Mouse (Mus musculus): Measurements from ENCODE around the gene Snx19. TPM values are rescaled to one million over a fixed set of nuclear protein-coding genes. Genes with fewer than 3 reads are reported as not detected.
A peak's percentile ranks its signal among the peaks of the same experiment; 100 is the strongest.

Gene Snx19
- 27.4 and 35.1 TPM in 2 replicates for polyA plus RNA-seq (2014; fragmentation: Nextera tagmentation; extraction: Ambion mirVana)

DNA sequence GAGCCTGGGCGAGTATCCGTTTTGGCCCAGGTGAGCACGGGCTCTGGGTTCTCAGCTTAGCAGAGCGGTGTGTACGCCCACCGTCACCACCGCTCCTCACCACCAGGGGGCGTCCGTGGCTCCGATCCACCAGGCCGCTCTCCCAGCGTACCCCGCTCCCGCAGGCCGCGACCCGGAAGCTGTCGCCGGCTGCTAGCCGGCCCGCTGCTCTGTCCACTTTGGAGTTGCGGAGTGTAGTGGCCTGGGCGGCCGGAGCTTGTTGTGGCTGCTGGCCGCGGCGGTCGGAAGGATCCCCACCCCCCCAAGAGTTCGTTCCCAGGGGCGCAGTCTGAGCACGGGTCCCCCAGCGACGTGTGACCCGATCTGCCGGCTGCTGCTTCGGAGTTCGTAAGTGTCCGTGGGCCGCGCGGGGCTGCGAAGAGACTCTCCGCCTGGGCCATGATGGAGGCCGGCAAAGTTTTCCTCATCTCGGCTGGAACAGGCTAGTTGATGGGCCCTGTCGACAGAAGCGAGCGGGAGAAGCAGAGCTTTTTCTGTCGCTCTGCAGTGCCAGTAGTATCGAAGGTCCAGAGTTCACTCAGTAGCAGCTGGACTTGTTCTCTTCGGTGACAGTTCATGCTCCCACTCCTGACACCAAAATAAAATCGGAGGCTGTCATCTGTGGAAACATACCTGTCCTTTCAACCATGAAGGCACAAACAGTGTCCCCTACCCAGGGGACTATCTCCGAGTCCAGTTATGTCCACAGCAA lies at the start of gene Snx19:
Snx19 (plus strand) TSS at position 227 of the 751 bp plus-strand sequence.
- Histone ChIP-seq H3K9me3 (ENCODE audit: control insufficient read depth, low read length) (no peaks in the 10 kb centered on the region), H3K27me3 (ENCODE audit: control insufficient read depth, insufficient read depth, low read length) (no peaks in the 10 kb centered on the region), H3K4me1 (ENCODE audit: control insufficient read depth, insufficient read depth, low read length) (peaks cover 34% of the 10 kb centered on the region), H3K27ac (ENCODE audit: low read depth, low read length) (no peak within 1 kb of the TSS), H3K9ac (replicated peaks; ENCODE audit: low read depth, low read length) (peak within 1 kb of the TSS; percentile 80), H3K4me3 (ENCODE audit: low read depth, low read length) (peak within 1 kb of the TSS; percentile 78), H3K4me2 (ENCODE audit: low read depth, low read length) (peak within 1 kb of the TSS; percentile 65), H3K36me3 (ENCODE audit: control insufficient read depth, insufficient read depth, low read length) (0 out of 2 replicates have a peak, but pooled peaks cover 2% of the 10 kb centered on the region)
- peak; percentile 96 for ATAC-seq (ENCODE audit: low read depth)
- 2% methylated on average over 53 of the region's 53 CpGs for WGBS

DNA sequence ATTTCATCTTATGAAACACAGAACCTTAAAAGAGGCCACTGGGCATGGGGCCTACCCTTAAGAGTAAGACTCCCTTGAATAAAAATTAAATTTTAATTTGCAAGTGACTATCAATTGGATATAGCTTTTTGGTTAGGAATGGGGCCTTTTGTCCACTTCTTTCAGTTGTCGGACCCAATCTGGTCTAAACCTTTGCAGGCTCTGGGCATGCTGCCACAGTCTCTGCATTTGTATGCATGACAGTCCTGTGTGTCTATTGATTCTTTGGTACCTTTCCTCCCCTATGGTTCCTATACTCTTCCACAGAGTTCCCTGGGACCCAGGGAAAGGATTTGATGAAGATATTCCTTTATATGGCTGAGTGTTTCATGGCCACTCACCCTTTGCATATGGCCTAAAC lies 26.1 kb upstream of the Snx19 start:
- WGBS: 71% methylated on average over 1 of the region's 1 CpGs
- no peaks in the 10 kb centered on the region for H3K36me3 ChIP-seq (ENCODE audit: control insufficient read depth, insufficient read depth, low read length)
- no peaks in the 10 kb centered on the region for H3K9me3 ChIP-seq (ENCODE audit: control insufficient read depth, low read length)
- H3K4me3 ChIP-seq (ENCODE audit: low read depth, low read length): no peak overlapping the region
- H3K9ac ChIP-seq (replicated peaks; ENCODE audit: low read depth, low read length): no peak overlapping the region
- ATAC-seq (ENCODE audit: low read depth): no peak
- no peak overlapping the region for H3K27ac ChIP-seq (ENCODE audit: low read depth, low read length)
- no peak overlapping the region for H3K4me2 ChIP-seq (ENCODE audit: low read depth, low read length)
- no peaks in the 10 kb centered on the region for H3K4me1 ChIP-seq (ENCODE audit: control insufficient read depth, insufficient read depth, low read length)
- H3K27me3 ChIP-seq (ENCODE audit: control insufficient read depth, insufficient read depth, low read length): no peaks in the 10 kb centered on the region

DNA sequence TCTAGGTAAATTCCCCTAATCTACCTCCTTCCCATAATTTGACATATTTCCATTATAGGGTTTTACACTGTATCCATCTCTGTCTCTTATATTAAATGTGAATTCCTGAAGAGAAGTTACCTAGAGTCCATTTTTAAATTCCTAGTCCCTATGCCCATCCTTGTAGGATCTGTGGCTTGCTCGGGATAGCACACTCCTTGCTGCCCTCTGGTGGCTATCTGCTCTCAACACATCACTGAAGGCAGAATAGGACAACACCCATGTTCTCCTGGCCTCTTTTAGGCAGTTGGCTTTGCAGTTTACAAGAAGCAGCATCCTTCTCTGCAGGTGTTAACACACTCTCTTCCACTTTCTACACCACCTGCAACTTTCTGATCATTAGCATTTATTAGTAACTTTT lies 4.0 kb upstream of the Snx19 start:
- H3K9me3 ChIP-seq (ENCODE audit: control insufficient read depth, low read length): no peaks in the 10 kb centered on the region
- no peak overlapping the region for H3K4me2 ChIP-seq (ENCODE audit: low read depth, low read length)
- WGBS: 0% methylated on average over 1 of the region's 1 CpGs
- H3K27me3 ChIP-seq (ENCODE audit: control insufficient read depth, insufficient read depth, low read length): no peaks in the 10 kb centered on the region
- no peak overlapping the region for H3K27ac ChIP-seq (ENCODE audit: low read depth, low read length)
- no peak for ATAC-seq (ENCODE audit: low read depth)
- H3K4me1 ChIP-seq (ENCODE audit: control insufficient read depth, insufficient read depth, low read length): peaks cover 5% of the 10 kb centered on the region
- H3K4me3 ChIP-seq (ENCODE audit: low read depth, low read length): no peak overlapping the region
- H3K36me3 ChIP-seq (ENCODE audit: control insufficient read depth, insufficient read depth, low read length): no peaks in the 10 kb centered on the region
- H3K9ac ChIP-seq (replicated peaks; ENCODE audit: low read depth, low read length): no peak overlapping the region

DNA sequence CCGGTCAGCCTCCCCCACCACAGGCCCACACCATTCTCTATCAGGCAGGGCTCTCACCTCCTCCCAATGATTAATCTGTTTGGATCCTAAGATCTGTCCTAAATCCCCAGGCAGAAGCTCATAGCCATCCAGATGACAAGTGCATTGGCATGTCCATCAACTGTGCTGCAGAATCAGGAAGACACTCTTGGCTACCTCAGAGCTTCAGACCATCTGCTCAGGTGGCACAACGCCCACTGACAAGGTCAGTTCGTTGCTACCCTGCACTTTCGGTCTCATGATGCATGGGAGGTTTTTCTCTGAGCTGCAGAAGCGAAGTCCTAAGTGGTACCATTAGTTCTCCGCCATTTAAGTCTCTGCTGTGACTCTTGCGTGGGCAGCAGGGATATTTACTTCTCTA lies 1.7 kb upstream of the Snx19 start:
- H3K4me2 ChIP-seq (ENCODE audit: low read depth, low read length): no peak overlapping the region
- no peak overlapping the region for H3K4me3 ChIP-seq (ENCODE audit: low read depth, low read length)
- H3K4me1 ChIP-seq (ENCODE audit: control insufficient read depth, insufficient read depth, low read length): peaks cover 25% of the 10 kb centered on the region
- H3K36me3 ChIP-seq (ENCODE audit: control insufficient read depth, insufficient read depth, low read length): no peaks in the 10 kb centered on the region
- no peaks in the 10 kb centered on the region for H3K9me3 ChIP-seq (ENCODE audit: control insufficient read depth, low read length)
- no peaks in the 10 kb centered on the region for H3K27me3 ChIP-seq (ENCODE audit: control insufficient read depth, insufficient read depth, low read length)
- H3K27ac ChIP-seq (ENCODE audit: low read depth, low read length): no peak overlapping the region
- ATAC-seq (ENCODE audit: low read depth): no peak
- WGBS: 82% methylated on average over 7 of the region's 7 CpGs
- H3K9ac ChIP-seq (replicated peaks; ENCODE audit: low read depth, low read length): no peak overlapping the region

DNA sequence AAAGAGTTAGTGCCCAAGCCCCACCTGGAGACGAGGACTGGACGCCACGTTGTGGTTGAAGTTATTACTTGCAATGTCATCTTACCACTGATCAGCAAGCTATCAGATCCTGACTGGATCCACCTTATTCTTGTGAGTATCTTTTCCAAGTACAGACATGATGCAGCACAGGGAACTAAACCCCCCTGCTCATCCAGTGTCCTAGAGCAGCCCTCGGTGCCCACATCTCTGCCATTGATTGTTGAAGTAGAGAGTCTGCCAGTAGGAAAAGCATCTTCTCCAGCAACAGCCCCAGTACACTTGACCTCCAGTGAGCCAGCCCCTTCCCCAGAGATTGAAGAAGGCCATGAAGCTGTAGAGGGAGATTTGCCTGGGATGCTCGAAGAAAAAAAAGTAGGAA lies 1.3 kb downstream of the Snx19 start:
- H3K4me3 ChIP-seq (ENCODE audit: low read depth, low read length): no peak overlapping the region
- 93% methylated on average over 5 of the region's 5 CpGs for WGBS
- no peak for ATAC-seq (ENCODE audit: low read depth)
- no peaks in the 10 kb centered on the region for H3K9me3 ChIP-seq (ENCODE audit: control insufficient read depth, low read length)
- no peak overlapping the region for H3K27ac ChIP-seq (ENCODE audit: low read depth, low read length)
- H3K4me2 ChIP-seq (ENCODE audit: low read depth, low read length): peak overlapping the region; percentile 65
- H3K9ac ChIP-seq (replicated peaks; ENCODE audit: low read depth, low read length): no peak overlapping the region; the same call in 1 of the 2 replicates
- H3K27me3 ChIP-seq (ENCODE audit: control insufficient read depth, insufficient read depth, low read length): no peaks in the 10 kb centered on the region
- H3K36me3 ChIP-seq (ENCODE audit: control insufficient read depth, insufficient read depth, low read length): 0 out of 2 replicates have a peak, but pooled peaks cover 6% of the 10 kb centered on the region
- peaks cover 34% of the 10 kb centered on the region for H3K4me1 ChIP-seq (ENCODE audit: control insufficient read depth, insufficient read depth, low read length)

DNA sequence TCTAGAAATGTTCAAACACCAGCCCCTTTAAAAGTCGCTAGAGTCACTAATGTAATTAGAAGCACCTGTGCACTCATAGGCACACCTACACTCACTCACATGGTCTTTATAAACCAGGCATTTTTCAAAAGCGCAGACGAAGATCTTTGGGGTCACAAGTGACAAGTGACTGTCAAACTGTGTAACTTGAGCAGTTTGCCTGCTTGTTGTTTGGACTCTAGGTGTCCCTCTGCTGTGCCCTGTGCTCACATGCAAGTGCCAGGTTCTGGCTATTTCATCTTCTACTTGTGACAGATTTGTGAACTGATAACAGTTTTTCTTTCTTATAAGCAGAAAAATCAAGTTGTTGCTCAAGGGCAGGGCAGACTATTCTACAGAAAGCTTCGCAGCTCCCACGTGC lies 3.5 kb downstream of the Snx19 start:
- no peak for ATAC-seq (ENCODE audit: low read depth)
- no peak overlapping the region for H3K4me3 ChIP-seq (ENCODE audit: low read depth, low read length)
- no peak overlapping the region for H3K9ac ChIP-seq (replicated peaks; ENCODE audit: low read depth, low read length)
- no peaks in the 10 kb centered on the region for H3K27me3 ChIP-seq (ENCODE audit: control insufficient read depth, insufficient read depth, low read length)
- peaks cover 18% of the 10 kb centered on the region for H3K36me3 ChIP-seq (ENCODE audit: control insufficient read depth, insufficient read depth, low read length)
- H3K4me2 ChIP-seq (ENCODE audit: low read depth, low read length): peak overlapping the region; percentile 3; the same call in 1 of the 2 replicates
- no peak overlapping the region for H3K27ac ChIP-seq (ENCODE audit: low read depth, low read length)
- no peaks in the 10 kb centered on the region for H3K9me3 ChIP-seq (ENCODE audit: control insufficient read depth, low read length)
- peaks cover 34% of the 10 kb centered on the region for H3K4me1 ChIP-seq (ENCODE audit: control insufficient read depth, insufficient read depth, low read length)
- 87% methylated on average over 5 of the region's 5 CpGs for WGBS

DNA sequence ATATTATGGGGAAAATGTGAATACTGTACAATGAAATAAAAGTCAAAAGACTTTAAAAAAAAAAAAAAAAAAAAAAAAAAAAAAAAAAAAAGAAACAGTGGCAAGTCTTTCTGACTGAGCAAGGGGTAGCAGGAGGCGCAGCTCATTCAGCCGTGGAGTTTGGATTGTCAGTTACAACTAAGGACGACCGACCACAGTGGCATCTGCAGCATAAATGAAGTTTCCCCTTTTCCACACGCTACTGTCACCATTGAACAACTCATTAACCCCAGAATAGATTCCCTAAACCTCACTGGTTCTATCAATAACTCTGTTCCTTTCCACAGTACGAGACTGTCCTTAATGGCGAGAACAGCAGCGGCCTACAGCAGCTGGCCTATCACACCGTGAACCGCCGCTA lies 5.0 kb downstream of the Snx19 start:
- Histone ChIP-seq H3K27ac (ENCODE audit: low read depth, low read length) (no peak overlapping the region), H3K9me3 (ENCODE audit: control insufficient read depth, low read length) (no peaks in the 10 kb centered on the region), H3K27me3 (ENCODE audit: control insufficient read depth, insufficient read depth, low read length) (no peaks in the 10 kb centered on the region), H3K4me2 (ENCODE audit: low read depth, low read length) (no peak overlapping the region), H3K4me3 (ENCODE audit: low read depth, low read length) (no peak overlapping the region), H3K4me1 (ENCODE audit: control insufficient read depth, insufficient read depth, low read length) (peaks cover 34% of the 10 kb centered on the region), H3K9ac (replicated peaks; ENCODE audit: low read depth, low read length) (no peak overlapping the region), H3K36me3 (ENCODE audit: control insufficient read depth, insufficient read depth, low read length) (peaks cover 26% of the 10 kb centered on the region)
- ATAC-seq (ENCODE audit: low read depth): no peak
- WGBS: 78% methylated on average over 11 of the region's 11 CpGs

DNA sequence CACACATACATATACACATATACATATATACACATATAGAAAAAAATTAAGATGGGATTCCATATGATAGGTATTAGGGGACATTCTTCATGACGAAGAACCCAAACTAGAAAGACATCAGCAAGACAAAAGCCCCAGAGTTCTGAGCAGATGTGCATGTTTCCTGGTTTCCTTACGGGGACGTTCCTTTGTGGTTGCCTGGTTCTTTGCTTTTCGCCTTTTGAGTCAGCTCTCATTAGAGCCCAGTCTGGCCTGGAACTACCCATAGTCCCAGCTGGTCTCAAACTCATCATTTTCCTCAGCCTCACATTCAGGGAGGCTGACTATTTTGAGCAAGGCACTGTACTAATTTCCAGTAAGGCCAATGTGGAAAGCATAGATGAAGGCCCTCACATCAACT lies 7.0 kb downstream of the Snx19 start:
- H3K4me3 ChIP-seq (ENCODE audit: low read depth, low read length): no peak overlapping the region
- peaks cover 30% of the 10 kb centered on the region for H3K36me3 ChIP-seq (ENCODE audit: control insufficient read depth, insufficient read depth, low read length)
- ATAC-seq (ENCODE audit: low read depth): no peak
- no peak overlapping the region for H3K4me2 ChIP-seq (ENCODE audit: low read depth, low read length)
- no peaks in the 10 kb centered on the region for H3K9me3 ChIP-seq (ENCODE audit: control insufficient read depth, low read length)
- WGBS: 96% methylated on average over 4 of the region's 4 CpGs
- H3K27me3 ChIP-seq (ENCODE audit: control insufficient read depth, insufficient read depth, low read length): no peaks in the 10 kb centered on the region
- H3K4me1 ChIP-seq (ENCODE audit: control insufficient read depth, insufficient read depth, low read length): peaks cover 20% of the 10 kb centered on the region
- no peak overlapping the region for H3K27ac ChIP-seq (ENCODE audit: low read depth, low read length)
- no peak overlapping the region for H3K9ac ChIP-seq (replicated peaks; ENCODE audit: low read depth, low read length)

DNA sequence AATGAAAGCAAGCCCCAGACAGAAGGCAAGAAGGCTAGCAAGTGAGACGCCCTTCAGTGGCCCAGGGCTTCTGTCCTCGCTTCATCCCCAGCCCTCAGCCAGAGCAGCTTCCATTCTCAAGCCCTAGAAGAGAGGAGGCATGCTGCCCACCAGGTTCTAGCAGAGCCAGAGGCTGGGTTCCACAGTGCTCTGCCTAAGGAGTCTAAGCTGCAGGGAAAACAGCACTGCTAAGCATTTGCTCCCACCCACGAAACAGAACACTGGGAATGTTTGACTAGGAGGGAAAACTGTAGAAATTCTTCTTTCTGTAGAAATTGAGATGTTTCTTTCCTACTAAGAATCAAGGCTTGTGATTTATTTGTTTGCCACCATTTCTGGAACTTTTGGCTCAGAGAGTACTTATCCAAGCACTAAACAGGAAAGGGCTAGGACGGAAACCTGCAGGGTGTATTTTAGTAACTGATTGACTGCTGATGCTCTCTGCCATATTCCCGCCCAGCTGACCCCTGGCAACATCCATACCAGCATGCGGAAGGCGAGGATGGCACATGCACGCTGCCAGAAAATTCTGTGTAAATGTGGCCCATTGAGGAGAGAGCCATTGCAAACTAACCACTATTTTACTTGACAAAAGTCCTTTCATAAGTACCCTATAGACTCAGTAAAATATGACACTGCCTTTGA lies 9.1 kb downstream of the Snx19 start:
- H3K27me3 ChIP-seq (ENCODE audit: control insufficient read depth, insufficient read depth, low read length): no peaks in the 10 kb centered on the region
- no peak overlapping the region for H3K9ac ChIP-seq (replicated peaks; ENCODE audit: low read depth, low read length)
- 96% methylated on average over 8 of the region's 8 CpGs for WGBS
- no peak overlapping the region for H3K4me3 ChIP-seq (ENCODE audit: low read depth, low read length)
- no peak overlapping the region for H3K27ac ChIP-seq (ENCODE audit: low read depth, low read length)
- peaks cover under 1% of the 10 kb centered on the region; the same call in 1 of the 2 replicates for H3K4me1 ChIP-seq (ENCODE audit: control insufficient read depth, insufficient read depth, low read length)
- no peaks in the 10 kb centered on the region for H3K9me3 ChIP-seq (ENCODE audit: control insufficient read depth, low read length)
- no peak overlapping the region for H3K4me2 ChIP-seq (ENCODE audit: low read depth, low read length)
- no peak for ATAC-seq (ENCODE audit: low read depth)
- peaks cover 37% of the 10 kb centered on the region for H3K36me3 ChIP-seq (ENCODE audit: control insufficient read depth, insufficient read depth, low read length)

All from neural tube, embryonic 14.5 days (tissue).